Mouse (Mus musculus): ENCODE results near the gene Cfl2. TPM values are rescaled to one million over a fixed set of nuclear protein-coding genes. Genes with fewer than 3 reads are reported as not detected.
"Not testable (repeated sequence)": the region's sequence is repeated elsewhere in the genome, so short reads cannot be mapped to it uniquely, and the experiment has no call there.

The Cfl2 gene
- polyA plus RNA-seq, 1 experiment from 2014 or later, result 540 TPM

GRCm38 (mm10) chr12:54841576-54841975, 21.1 kb downstream of the Cfl2 start:
- H3K4me2 ChIP-seq (ENCODE audit: low read length), result no peak overlapping the region
- no peaks in the 10 kb centered on the region for H3K9me3 ChIP-seq (ENCODE audit: control insufficient read depth, low read length)
- 97% methylated on average over 1 of the region's 1 CpGs for WGBS
- no peak overlapping the region for H3K27ac ChIP-seq (replicated peaks in 1 of 2; ENCODE audit: control insufficient read depth in 1 of 2, insufficient read depth in 1 of 2, low read depth in 2 of 2, low read length in 2 of 2)
- no peaks in the 10 kb centered on the region for H3K36me3 ChIP-seq (ENCODE audit: control insufficient read depth, insufficient read depth, low read length)
- H3K4me1 ChIP-seq (ENCODE audit: control insufficient read depth in 2 of 2, insufficient read depth in 2 of 2, low read length in 2 of 2), result peaks cover under 1 to 6% of the 10 kb centered on the region in 2 experiments; a peak in 3 of 4 replicates
- H3K27me3 ChIP-seq (ENCODE audit: control insufficient read depth, insufficient read depth, low read length), result no peaks in the 10 kb centered on the region
- no peak overlapping the region for H3K9ac ChIP-seq (ENCODE audit: low read length)
- no peak overlapping the region for H3K4me3 ChIP-seq (ENCODE audit: control insufficient read depth in 1 of 2, insufficient read depth in 1 of 2, low read depth in 1 of 2, low read length in 2 of 2)
- no peak for ATAC-seq (ENCODE audit: insufficient number of reproducible peaks, insufficient read depth, low FRiP score, low read depth)

DNA sequence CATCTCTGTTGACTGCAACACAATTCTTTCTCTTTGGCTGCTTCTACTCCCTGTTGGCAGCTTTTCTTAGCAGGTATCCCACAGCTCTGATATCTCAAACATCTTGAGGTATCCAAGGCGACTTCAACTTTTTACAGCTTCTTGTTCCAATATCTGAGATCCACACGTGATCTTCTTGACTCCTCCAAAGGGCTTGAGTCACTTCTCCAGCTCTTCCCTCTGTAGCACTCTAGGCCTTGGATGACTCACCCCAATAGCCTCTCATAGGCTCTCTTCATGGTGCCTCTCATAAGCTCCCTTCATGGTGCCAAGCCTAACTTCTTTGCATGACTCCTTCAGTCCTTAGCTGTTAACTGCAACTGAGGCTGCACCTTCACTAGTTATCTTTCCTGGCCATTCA, 22.9 kb downstream of the Cfl2 start:
- Histone ChIP-seq H3K27ac (replicated peaks in 1 of 2; ENCODE audit: control insufficient read depth in 1 of 2, insufficient read depth in 1 of 2, low read depth in 2 of 2, low read length in 2 of 2) (no peak overlapping the region), H3K4me2 (ENCODE audit: low read length) (no peak overlapping the region), H3K9me3 (ENCODE audit: control insufficient read depth, low read length) (no peaks in the 10 kb centered on the region), H3K4me1 (ENCODE audit: control insufficient read depth in 2 of 2, insufficient read depth in 2 of 2, low read length in 2 of 2) (peaks cover 11 to 21% of the 10 kb centered on the region in 2 experiments), H3K4me3 (ENCODE audit: control insufficient read depth in 1 of 2, insufficient read depth in 1 of 2, low read depth in 1 of 2, low read length in 2 of 2) (no peak overlapping the region), H3K9ac (ENCODE audit: low read length) (no peak overlapping the region), H3K27me3 (ENCODE audit: control insufficient read depth, insufficient read depth, low read length) (no peaks in the 10 kb centered on the region), H3K36me3 (ENCODE audit: control insufficient read depth, insufficient read depth, low read length) (no peaks in the 10 kb centered on the region)
- WGBS, result 73% methylated on average over 2 of the region's 2 CpGs
- no peak for ATAC-seq (ENCODE audit: insufficient number of reproducible peaks, insufficient read depth, low FRiP score, low read depth)

GRCm38 (mm10) chr12:54838931-54839330, 23.7 kb downstream of the Cfl2 start:
- peaks cover 13 to 28% of the 10 kb centered on the region in 2 experiments for H3K4me1 ChIP-seq (ENCODE audit: control insufficient read depth in 2 of 2, insufficient read depth in 2 of 2, low read length in 2 of 2)
- no peaks in the 10 kb centered on the region for H3K9me3 ChIP-seq (ENCODE audit: control insufficient read depth, low read length)
- no peak overlapping the region for H3K4me3 ChIP-seq (ENCODE audit: control insufficient read depth in 1 of 2, insufficient read depth in 1 of 2, low read depth in 1 of 2, low read length in 2 of 2)
- H3K9ac ChIP-seq (ENCODE audit: low read length), result no peak overlapping the region
- no peak overlapping the region for H3K27ac ChIP-seq (replicated peaks in 1 of 2; ENCODE audit: control insufficient read depth in 1 of 2, insufficient read depth in 1 of 2, low read depth in 2 of 2, low read length in 2 of 2)
- H3K4me2 ChIP-seq (ENCODE audit: low read length), result no peak overlapping the region
- no peaks in the 10 kb centered on the region for H3K36me3 ChIP-seq (ENCODE audit: control insufficient read depth, insufficient read depth, low read length)
- no peak for ATAC-seq (ENCODE audit: insufficient number of reproducible peaks, insufficient read depth, low FRiP score, low read depth)
- H3K27me3 ChIP-seq (ENCODE audit: control insufficient read depth, insufficient read depth, low read length), result no peaks in the 10 kb centered on the region

- no peaks in the 10 kb centered on the region for H3K9me3 ChIP-seq (ENCODE audit: control insufficient read depth, low read length)
- H3K27ac ChIP-seq (replicated peaks in 1 of 2; ENCODE audit: control insufficient read depth in 1 of 2, insufficient read depth in 1 of 2, low read depth in 2 of 2, low read length in 2 of 2), result peak overlapping the region; percentile 78 to 89
- peak overlapping the region; percentile 58 for H3K4me2 ChIP-seq (ENCODE audit: low read length)
- no peaks in the 10 kb centered on the region for H3K27me3 ChIP-seq (ENCODE audit: control insufficient read depth, insufficient read depth, low read length)
- ATAC-seq (ENCODE audit: insufficient number of reproducible peaks, insufficient read depth, low FRiP score, low read depth), result no peak
- H3K36me3 ChIP-seq (ENCODE audit: control insufficient read depth, insufficient read depth, low read length), result no peaks in the 10 kb centered on the region
- H3K4me1 ChIP-seq (ENCODE audit: control insufficient read depth in 2 of 2, insufficient read depth in 2 of 2, low read length in 2 of 2), result peaks cover 15 to 31% of the 10 kb centered on the region in 2 experiments
- H3K9ac ChIP-seq (ENCODE audit: low read length), result no peak overlapping the region
- WGBS, result 54% methylated on average over 17 of the region's 18 CpGs
- H3K4me3 ChIP-seq (ENCODE audit: control insufficient read depth in 1 of 2, insufficient read depth in 1 of 2, low read depth in 1 of 2, low read length in 2 of 2), result no peak overlapping the region
These were observed 26.8 kb downstream of the Cfl2 start for GRCm38 (mm10) chr12:54835608-54836570.

DNA sequence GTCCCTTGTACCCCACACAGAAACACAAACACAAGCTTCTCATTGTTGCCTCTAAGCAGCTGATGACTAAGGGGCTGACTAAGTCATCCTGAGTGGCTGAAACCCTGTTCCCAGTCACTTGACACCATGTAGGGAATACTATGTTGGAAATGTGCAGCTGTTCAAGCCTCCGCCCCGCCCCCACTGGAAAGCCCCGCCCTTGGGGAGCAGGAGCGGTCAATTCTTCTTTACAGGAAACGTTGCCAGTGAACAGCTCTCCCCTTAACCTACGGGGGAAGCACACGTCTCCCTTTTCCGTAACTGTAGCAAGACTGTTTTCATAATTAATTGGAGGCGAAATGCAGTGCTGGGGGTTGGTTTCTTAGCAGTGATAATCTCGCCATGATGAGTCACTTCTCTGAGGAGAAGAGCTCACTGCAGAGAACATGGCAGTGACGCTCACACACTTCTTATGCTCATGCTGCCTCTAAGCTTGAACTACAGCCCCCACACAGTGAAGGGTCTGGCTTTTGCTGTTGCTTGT, 27.7 kb downstream of the Cfl2 start:
- peak overlapping the region; percentile 27 to 30; a peak in 3 of 4 replicates for H3K4me3 ChIP-seq (ENCODE audit: control insufficient read depth in 1 of 2, insufficient read depth in 1 of 2, low read depth in 1 of 2, low read length in 2 of 2)
- H3K27me3 ChIP-seq (ENCODE audit: control insufficient read depth, insufficient read depth, low read length), result no peaks in the 10 kb centered on the region
- H3K9ac ChIP-seq (ENCODE audit: low read length), result peak overlapping the region; percentile 25; the same call in 1 of the 2 replicates
- no peaks in the 10 kb centered on the region for H3K36me3 ChIP-seq (ENCODE audit: control insufficient read depth, insufficient read depth, low read length)
- WGBS, result 3% methylated on average over 11 of the region's 11 CpGs
- peak overlapping the region; percentile 58 for H3K4me2 ChIP-seq (ENCODE audit: low read length)
- no peaks in the 10 kb centered on the region for H3K9me3 ChIP-seq (ENCODE audit: control insufficient read depth, low read length)
- H3K4me1 ChIP-seq (ENCODE audit: control insufficient read depth in 2 of 2, insufficient read depth in 2 of 2, low read length in 2 of 2), result peaks cover 15 to 31% of the 10 kb centered on the region in 2 experiments
- peak overlapping the region; percentile 78 to 89 for H3K27ac ChIP-seq (replicated peaks in 1 of 2; ENCODE audit: control insufficient read depth in 1 of 2, insufficient read depth in 1 of 2, low read depth in 2 of 2, low read length in 2 of 2)
- peak; percentile 77 for ATAC-seq (ENCODE audit: insufficient number of reproducible peaks, insufficient read depth, low FRiP score, low read depth)

DNA sequence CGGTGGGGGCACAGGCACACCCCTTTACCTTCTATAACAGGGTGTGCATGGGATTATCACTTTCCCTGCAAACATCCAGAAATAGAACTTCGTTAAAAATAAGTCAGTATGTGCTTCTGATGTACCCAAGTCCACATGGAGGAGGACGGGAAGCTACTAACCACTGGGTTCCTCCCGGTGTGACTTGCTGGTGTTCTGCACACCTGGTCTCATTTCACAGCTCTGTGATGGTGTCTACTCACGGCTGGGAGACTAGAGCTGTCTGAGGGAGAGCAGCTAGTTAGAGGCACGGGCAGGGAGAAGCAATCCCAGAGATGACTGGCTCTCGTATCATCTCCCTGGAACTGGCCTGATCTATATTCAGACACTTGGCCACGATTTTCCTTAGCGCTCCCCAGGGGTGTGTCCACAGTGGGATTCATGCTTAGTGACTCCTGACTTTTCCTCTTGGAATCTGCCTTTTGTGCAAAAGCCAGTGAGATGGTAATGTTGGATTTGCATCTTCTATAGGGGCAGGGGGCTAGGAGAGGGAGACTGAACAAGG, 28.7 kb downstream of the Cfl2 start:
- Histone ChIP-seq H3K9ac (ENCODE audit: low read length) (no peak overlapping the region), H3K4me1 (ENCODE audit: control insufficient read depth in 2 of 2, insufficient read depth in 2 of 2, low read length in 2 of 2) (peaks cover 15 to 31% of the 10 kb centered on the region in 2 experiments), H3K36me3 (ENCODE audit: control insufficient read depth, insufficient read depth, low read length) (no peaks in the 10 kb centered on the region), H3K27me3 (ENCODE audit: control insufficient read depth, insufficient read depth, low read length) (no peaks in the 10 kb centered on the region), H3K9me3 (ENCODE audit: control insufficient read depth, low read length) (no peaks in the 10 kb centered on the region), H3K4me2 (ENCODE audit: low read length) (peak overlapping the region; percentile 12), H3K27ac (replicated peaks in 1 of 2; ENCODE audit: control insufficient read depth in 1 of 2, insufficient read depth in 1 of 2, low read depth in 2 of 2, low read length in 2 of 2) (peak overlapping the region; percentile 54 to 75), H3K4me3 (ENCODE audit: control insufficient read depth in 1 of 2, insufficient read depth in 1 of 2, low read depth in 1 of 2, low read length in 2 of 2) (no peak overlapping the region)
- 31% methylated on average over 9 of the region's 9 CpGs for WGBS
- no peak for ATAC-seq (ENCODE audit: insufficient number of reproducible peaks, insufficient read depth, low FRiP score, low read depth)

GRCm38 (mm10) chr12:54831927-54832326, 30.8 kb downstream of the Cfl2 start:
- H3K4me2 ChIP-seq (ENCODE audit: low read length); ATAC-seq (ENCODE audit: insufficient number of reproducible peaks, insufficient read depth, low FRiP score, low read depth); H3K9me3 ChIP-seq (ENCODE audit: control insufficient read depth, low read length); H3K9ac ChIP-seq (ENCODE audit: low read length); H3K27ac ChIP-seq (replicated peaks in 1 of 2; ENCODE audit: control insufficient read depth in 1 of 2, insufficient read depth in 1 of 2, low read depth in 2 of 2, low read length in 2 of 2); H3K36me3 ChIP-seq (ENCODE audit: control insufficient read depth, insufficient read depth, low read length); H3K27me3 ChIP-seq (ENCODE audit: control insufficient read depth, insufficient read depth, low read length); H3K4me3 ChIP-seq (ENCODE audit: control insufficient read depth in 1 of 2, insufficient read depth in 1 of 2, low read depth in 1 of 2, low read length in 2 of 2): not testable (repeated sequence)
- WGBS, result 60% methylated on average over 1 of the region's 1 CpGs
- H3K4me1 ChIP-seq (ENCODE audit: control insufficient read depth in 2 of 2, insufficient read depth in 2 of 2, low read length in 2 of 2), result peaks cover 15 to 27% of the 10 kb centered on the region in 2 experiments
